Mouse (Mus musculus): ENCODE measurements at regions not wholly inside any gene's neighbourhood (a gene's known extent, or its start where the extent isn't known, plus 50 kb on each side); places are given as distances from the start of the nearest gene placed in this dataset.

- no peak overlapping the region for H3K4me3 ChIP-seq (ENCODE audit: low read depth, low read length)
- ATAC-seq (ENCODE audit: insufficient read depth, low read depth), result no peak
- H3K9ac ChIP-seq (replicated peaks; ENCODE audit: low read depth, low read length), result no peak overlapping the region
- H3K4me2 ChIP-seq (ENCODE audit: low read depth, low read length), result no peak overlapping the region
- H3K27ac ChIP-seq (ENCODE audit: low read depth), result no peak overlapping the region
- TF ChIP-seq CTCF (IDR thresholded peaks at IDR 0.05; ENCODE audit: low read depth) (no peak), EP300 (IDR thresholded peaks at IDR 0.05; ENCODE audit: low read depth) (no peak)
- no peaks in the 10 kb centered on the region for H3K27me3 ChIP-seq (ENCODE audit: control insufficient read depth, insufficient read depth, low read length)
- H3K36me3 ChIP-seq (replicated peaks; ENCODE audit: control insufficient read depth, insufficient read depth, low read length), result no peaks in the 10 kb centered on the region
- H3K4me1 ChIP-seq (ENCODE audit: control insufficient read depth, insufficient read depth), result no peaks in the 10 kb centered on the region
- H3K9me3 ChIP-seq (replicated peaks; ENCODE audit: control insufficient read depth, low read length), result 0 out of 2 replicates have a peak, but pooled peaks cover 3% of the 10 kb centered on the region
- DNase-seq (ENCODE audit: low spot score), result no peak
- WGBS, result 72% methylated on average over 3 of the region's 3 CpGs
These were observed 62.9 kb upstream of the Nap1l1 start for GRCm38 (mm10) chr10:111410121-111410520.

DNA sequence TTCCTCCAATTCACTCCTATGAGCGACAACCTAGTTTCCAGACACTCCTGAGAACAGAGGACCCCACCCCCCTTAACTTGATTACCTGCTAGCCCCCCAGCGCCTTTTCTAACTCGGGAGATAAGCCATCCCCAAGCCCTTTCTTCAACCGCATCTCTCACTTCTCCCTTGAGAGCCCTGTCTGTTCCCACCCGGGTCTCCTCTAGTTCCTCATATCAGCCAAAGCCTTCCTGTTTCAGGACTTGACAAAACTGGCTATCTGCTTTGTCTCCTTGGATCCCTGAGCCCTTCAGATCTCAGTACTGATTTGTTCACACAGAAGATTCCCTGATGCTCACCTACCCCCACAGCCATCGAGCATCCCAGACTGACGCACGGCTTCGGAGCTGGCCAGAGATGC, 61.5 kb upstream of the Nap1l1 start:
- Histone ChIP-seq H3K4me3 (ENCODE audit: low read depth, low read length) (no peak overlapping the region), H3K27ac (ENCODE audit: low read depth) (no peak overlapping the region), H3K9me3 (replicated peaks; ENCODE audit: control insufficient read depth, low read length) (0 out of 2 replicates have a peak, but pooled peaks cover 5% of the 10 kb centered on the region), H3K4me2 (ENCODE audit: low read depth, low read length) (no peak overlapping the region), H3K4me1 (ENCODE audit: control insufficient read depth, insufficient read depth) (no peaks in the 10 kb centered on the region), H3K36me3 (replicated peaks; ENCODE audit: control insufficient read depth, insufficient read depth, low read length) (no peaks in the 10 kb centered on the region), H3K27me3 (ENCODE audit: control insufficient read depth, insufficient read depth, low read length) (no peaks in the 10 kb centered on the region), H3K9ac (replicated peaks; ENCODE audit: low read depth, low read length) (no peak overlapping the region)
- ATAC-seq (ENCODE audit: insufficient read depth, low read depth), result no peak
- WGBS, result 62% methylated on average over 9 of the region's 9 CpGs
- TF ChIP-seq EP300 (IDR thresholded peaks at IDR 0.05; ENCODE audit: low read depth) (no peak), CTCF (IDR thresholded peaks at IDR 0.05; ENCODE audit: low read depth) (no peak)
- no peak for DNase-seq (ENCODE audit: low spot score)

DNA sequence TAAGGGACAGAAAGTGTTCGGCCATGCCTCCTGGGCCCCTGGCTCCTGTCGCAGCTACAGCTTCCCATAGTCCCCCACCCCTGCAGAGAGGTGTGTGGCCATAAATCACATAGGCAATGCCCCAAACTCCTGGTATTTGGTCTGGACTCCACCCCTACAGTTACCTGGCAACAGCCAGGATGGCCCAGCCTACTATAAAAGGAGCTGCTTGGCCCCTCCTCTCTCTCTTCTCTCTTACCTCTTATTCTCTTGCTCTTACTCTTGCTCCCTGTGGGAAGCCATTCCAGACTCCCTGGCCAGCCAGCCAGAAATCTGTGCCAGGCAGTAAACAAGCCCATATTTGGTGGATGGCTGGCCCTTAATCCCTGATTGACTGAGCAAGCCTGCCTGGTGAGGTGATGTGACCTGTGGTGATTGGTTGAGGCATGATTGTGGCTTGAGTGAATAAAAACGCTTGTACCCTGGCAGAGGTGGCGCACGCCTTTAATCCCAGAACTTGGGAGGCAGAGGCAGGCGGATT, 56.4 kb upstream of the Nap1l1 start:
- TF ChIP-seq CTCF (IDR thresholded peaks at IDR 0.05; ENCODE audit: low read depth) (no peak), EP300 (IDR thresholded peaks at IDR 0.05; ENCODE audit: low read depth) (no peak)
- Histone ChIP-seq H3K27ac (ENCODE audit: low read depth) (no peak overlapping the region), H3K9me3 (replicated peaks; ENCODE audit: control insufficient read depth, low read length) (0 out of 2 replicates have a peak, but pooled peaks cover 5% of the 10 kb centered on the region), H3K4me2 (ENCODE audit: low read depth, low read length) (no peak overlapping the region), H3K27me3 (ENCODE audit: control insufficient read depth, insufficient read depth, low read length) (no peaks in the 10 kb centered on the region), H3K36me3 (replicated peaks; ENCODE audit: control insufficient read depth, insufficient read depth, low read length) (no peaks in the 10 kb centered on the region), H3K9ac (replicated peaks; ENCODE audit: low read depth, low read length) (no peak overlapping the region), H3K4me3 (ENCODE audit: low read depth, low read length) (no peak overlapping the region), H3K4me1 (ENCODE audit: control insufficient read depth, insufficient read depth) (no peaks in the 10 kb centered on the region; the same call in 1 of the 2 replicates)
- 84% methylated on average over 6 of the region's 6 CpGs for WGBS
- ATAC-seq (ENCODE audit: insufficient read depth, low read depth) (no peak), DNase-seq (ENCODE audit: low spot score) (no peak)

DNA sequence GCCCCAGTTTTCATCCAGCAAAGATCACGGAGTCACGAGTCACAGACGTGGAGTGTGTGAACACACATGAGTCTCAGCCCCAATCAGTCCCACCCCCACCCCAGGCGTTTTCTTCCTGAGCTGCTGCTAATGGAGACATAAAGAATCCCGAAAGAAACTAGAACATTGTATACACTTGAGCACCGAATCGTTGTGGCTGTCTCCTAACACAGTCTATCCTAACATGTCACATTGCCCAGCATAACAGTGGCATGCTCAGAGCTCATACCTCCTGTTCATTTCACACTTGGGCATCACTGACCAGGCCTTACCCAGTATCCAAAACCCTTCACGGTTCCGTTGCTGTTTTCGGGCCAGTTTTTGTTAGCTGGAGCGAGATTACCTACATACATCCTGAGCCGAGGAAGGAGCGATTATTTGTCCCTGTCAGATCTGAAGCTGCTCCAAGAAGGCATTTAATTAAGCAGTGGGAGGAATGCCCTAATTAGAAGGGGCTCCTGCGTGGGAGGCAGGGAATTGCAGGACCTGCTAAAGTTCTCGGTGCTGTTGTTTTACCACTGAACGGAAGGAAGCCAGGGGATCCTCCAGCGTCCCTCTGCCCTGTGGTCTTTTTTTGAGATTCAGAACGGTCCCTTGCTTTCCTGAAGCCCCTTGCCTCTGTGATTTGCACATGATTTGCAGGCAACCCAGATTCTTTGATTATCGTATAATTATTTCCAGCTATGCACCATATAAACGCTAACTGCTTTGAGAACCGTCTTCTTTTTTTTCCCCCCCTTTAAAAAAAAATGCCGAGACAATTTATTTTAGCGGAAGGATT, 53.4 kb upstream of the Nap1l1 start:
- TF ChIP-seq EP300 (IDR thresholded peaks at IDR 0.05; ENCODE audit: low read depth) (no peak), CTCF (IDR thresholded peaks at IDR 0.05; ENCODE audit: low read depth) (no peak)
- peak overlapping the region; percentile 26 for H3K4me3 ChIP-seq (ENCODE audit: low read depth, low read length)
- H3K36me3 ChIP-seq (replicated peaks; ENCODE audit: control insufficient read depth, insufficient read depth, low read length), result no peaks in the 10 kb centered on the region
- H3K27me3 ChIP-seq (ENCODE audit: control insufficient read depth, insufficient read depth, low read length), result no peaks in the 10 kb centered on the region
- DNase-seq (ENCODE audit: low spot score) (no peak), ATAC-seq (ENCODE audit: insufficient read depth, low read depth) (no peak)
- WGBS, result 25% methylated on average over 23 of the region's 23 CpGs
- H3K9me3 ChIP-seq (replicated peaks; ENCODE audit: control insufficient read depth, low read length), result 0 out of 2 replicates have a peak, but pooled peaks cover 5% of the 10 kb centered on the region
- peak overlapping the region; percentile 58 for H3K4me2 ChIP-seq (ENCODE audit: low read depth, low read length)
- no peak overlapping the region for H3K27ac ChIP-seq (ENCODE audit: low read depth)
- H3K9ac ChIP-seq (replicated peaks; ENCODE audit: low read depth, low read length), result 0 out of 2 replicates have a peak overlapping the region, but pooled peaks have one; percentile 32
- H3K4me1 ChIP-seq (ENCODE audit: control insufficient read depth, insufficient read depth), result peaks cover 4% of the 10 kb centered on the region

DNA sequence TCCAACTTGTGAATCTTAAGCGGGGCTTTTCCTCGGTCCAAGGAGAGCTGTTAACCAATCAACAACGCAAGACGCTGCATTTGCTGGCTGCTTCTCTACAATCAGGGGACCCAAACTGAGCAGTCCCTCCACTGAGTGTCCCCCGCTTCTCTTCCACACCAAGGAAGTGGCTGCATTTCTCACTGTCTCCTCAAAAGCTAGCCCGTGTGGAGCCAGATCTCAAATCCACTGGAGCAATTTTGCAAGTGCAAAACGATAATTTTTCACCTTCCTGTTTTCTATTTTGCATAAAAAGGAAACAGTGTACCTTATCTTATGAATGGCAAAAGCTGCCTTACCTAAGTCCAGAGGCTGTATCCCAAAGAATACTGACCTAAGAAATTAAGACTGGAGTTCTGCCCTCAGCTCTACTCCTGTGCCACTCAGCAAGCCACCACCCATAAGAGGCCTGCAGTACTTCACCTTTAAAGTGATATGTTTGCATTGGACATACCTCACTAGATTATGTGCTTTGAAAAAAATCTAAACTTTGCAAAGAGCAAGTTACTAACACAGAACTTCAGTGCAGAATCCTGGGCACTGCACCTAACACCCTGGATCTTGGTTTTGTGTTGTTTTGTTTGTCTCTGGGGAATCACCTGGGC, 52.7 kb upstream of the Nap1l1 start:
- H3K4me3 ChIP-seq (ENCODE audit: low read depth, low read length), result peak overlapping the region; percentile 26
- ATAC-seq (ENCODE audit: insufficient read depth, low read depth) (no peak), DNase-seq (ENCODE audit: low spot score) (no peak)
- TF ChIP-seq EP300 (IDR thresholded peaks at IDR 0.05; ENCODE audit: low read depth) (no peak), CTCF (IDR thresholded peaks at IDR 0.05; ENCODE audit: low read depth) (no peak)
- H3K4me1 ChIP-seq (ENCODE audit: control insufficient read depth, insufficient read depth), result peaks cover 4% of the 10 kb centered on the region
- peak overlapping the region; percentile 58 for H3K4me2 ChIP-seq (ENCODE audit: low read depth, low read length)
- H3K27ac ChIP-seq (ENCODE audit: low read depth), result no peak overlapping the region
- H3K9ac ChIP-seq (replicated peaks; ENCODE audit: low read depth, low read length), result no peak overlapping the region
- WGBS, result 13% methylated on average over 7 of the region's 7 CpGs
- H3K27me3 ChIP-seq (ENCODE audit: control insufficient read depth, insufficient read depth, low read length), result no peaks in the 10 kb centered on the region
- H3K36me3 ChIP-seq (replicated peaks; ENCODE audit: control insufficient read depth, insufficient read depth, low read length), result no peaks in the 10 kb centered on the region
- H3K9me3 ChIP-seq (replicated peaks; ENCODE audit: control insufficient read depth, low read length), result no peaks in the 10 kb centered on the region

Data from heart, postnatal 0 days (tissue).